Mouse (Mus musculus): Measurements from ENCODE around the gene Ier5.

The Ier5 gene

GRCm38 (mm10) chr1:155099280-155099848 lies at the start of gene Ier5:
Gene Ier5 (minus strand): TSS chr1:155099636.
- peak; percentile 99 for DNase-seq (ENCODE audit: low read depth)

GRCm38 (mm10) chr1:155147228-155147627 lies 47.8 kb upstream of the Ier5 start:
- DNase-seq (ENCODE audit: low read depth) = no peak

- peak; percentile 88 for DNase-seq (ENCODE audit: low read depth)
Measured at GRCm38 (mm10) chr1:155146572-155146980, 47.1 kb upstream of the Ier5 start, which contains the start of gene Mr1. Gene Mr1 (minus strand): TSS chr1:155146814.

GRCm38 (mm10) chr1:155145620-155146019 lies 46.2 kb upstream of the Ier5 start:
- peak; percentile 73 for DNase-seq (ENCODE audit: low read depth)

GRCm38 (mm10) chr1:155140076-155140475 lies 40.6 kb upstream of the Ier5 start:
- peak; percentile 94 for DNase-seq (ENCODE audit: low read depth)

GRCm38 (mm10) chr1:155138795-155139194 lies 39.4 kb upstream of the Ier5 start:
- DNase-seq (ENCODE audit: low read depth) = no peak

GRCm38 (mm10) chr1:155134866-155135265 lies 35.4 kb upstream of the Ier5 start:
- DNase-seq (ENCODE audit: low read depth) = no peak

GRCm38 (mm10) chr1:155127429-155127934 lies 28.0 kb upstream of the Ier5 start:
- DNase-seq (ENCODE audit: low read depth) = no peak

- DNase-seq (ENCODE audit: low read depth) = no peak
Measured at GRCm38 (mm10) chr1:155126716-155127115, 27.3 kb upstream of the Ier5 start.

- DNase-seq (ENCODE audit: low read depth) = no peak
Measured at GRCm38 (mm10) chr1:155124397-155124796, 25.0 kb upstream of the Ier5 start.

- no peak for DNase-seq (ENCODE audit: low read depth)
Measured at GRCm38 (mm10) chr1:155121977-155122939, 22.8 kb upstream of the Ier5 start.

GRCm38 (mm10) chr1:155119719-155120118 lies 20.3 kb upstream of the Ier5 start:
- DNase-seq (ENCODE audit: low read depth) = no peak

GRCm38 (mm10) chr1:155113946-155114345 lies 14.5 kb upstream of the Ier5 start:
- DNase-seq (ENCODE audit: low read depth) = no peak

GRCm38 (mm10) chr1:155112875-155113274 lies 13.4 kb upstream of the Ier5 start:
- DNase-seq (ENCODE audit: low read depth) = no peak

- no peak for DNase-seq (ENCODE audit: low read depth)
Measured at GRCm38 (mm10) chr1:155112118-155112517, 12.7 kb upstream of the Ier5 start.

GRCm38 (mm10) chr1:155111491-155111890 lies 12.1 kb upstream of the Ier5 start:
- DNase-seq (ENCODE audit: low read depth) = no peak

GRCm38 (mm10) chr1:155109387-155110350 lies 10.2 kb upstream of the Ier5 start:
- DNase-seq (ENCODE audit: low read depth) = no peak

GRCm38 (mm10) chr1:155108412-155108811 lies 9.0 kb upstream of the Ier5 start:
- no peak for DNase-seq (ENCODE audit: low read depth)

GRCm38 (mm10) chr1:155107843-155108242 lies 8.4 kb upstream of the Ier5 start:
- DNase-seq (ENCODE audit: low read depth) = no peak

- no peak for DNase-seq (ENCODE audit: low read depth)
Measured at GRCm38 (mm10) chr1:155106310-155106709, 6.9 kb upstream of the Ier5 start.

GRCm38 (mm10) chr1:155103991-155104390 lies 4.6 kb upstream of the Ier5 start:
- no peak for DNase-seq (ENCODE audit: low read depth)

- no peak for DNase-seq (ENCODE audit: low read depth)
Measured at GRCm38 (mm10) chr1:155102631-155103030, 3.2 kb upstream of the Ier5 start.
